Mouse (Mus musculus) splenic B cell, adult 2 months (primary cell): ENCODE data around the gene Adcy3.
A peak's percentile ranks its signal among the peaks of the same experiment; 100 is the strongest.

Experiments used
- DNase-seq: peaks from one replicate; pipeline ENCODE4 v3.0.0-alpha.2; 2011; ENCODE audit warnings: low read depth, low spot score
- H3K27me3 ChIP-seq: 2 replicates; pipeline ENCODE4 v1.6.1; 2012; ENCODE audit warnings: mild to moderate bottlenecking, low read length, moderate library complexity, mixed read lengths; ENCODE audit not compliant: control insufficient read depth, poor library complexity, insufficient read depth, severe bottlenecking
- H3K36me3 ChIP-seq: 2 replicates; pipeline ENCODE4 v1.6.1; 2012; ENCODE audit warnings: mild to moderate bottlenecking, low read length, moderate library complexity, mixed read lengths; ENCODE audit not compliant: control insufficient read depth, poor library complexity, insufficient read depth, severe bottlenecking

The Adcy3 gene

DNA sequence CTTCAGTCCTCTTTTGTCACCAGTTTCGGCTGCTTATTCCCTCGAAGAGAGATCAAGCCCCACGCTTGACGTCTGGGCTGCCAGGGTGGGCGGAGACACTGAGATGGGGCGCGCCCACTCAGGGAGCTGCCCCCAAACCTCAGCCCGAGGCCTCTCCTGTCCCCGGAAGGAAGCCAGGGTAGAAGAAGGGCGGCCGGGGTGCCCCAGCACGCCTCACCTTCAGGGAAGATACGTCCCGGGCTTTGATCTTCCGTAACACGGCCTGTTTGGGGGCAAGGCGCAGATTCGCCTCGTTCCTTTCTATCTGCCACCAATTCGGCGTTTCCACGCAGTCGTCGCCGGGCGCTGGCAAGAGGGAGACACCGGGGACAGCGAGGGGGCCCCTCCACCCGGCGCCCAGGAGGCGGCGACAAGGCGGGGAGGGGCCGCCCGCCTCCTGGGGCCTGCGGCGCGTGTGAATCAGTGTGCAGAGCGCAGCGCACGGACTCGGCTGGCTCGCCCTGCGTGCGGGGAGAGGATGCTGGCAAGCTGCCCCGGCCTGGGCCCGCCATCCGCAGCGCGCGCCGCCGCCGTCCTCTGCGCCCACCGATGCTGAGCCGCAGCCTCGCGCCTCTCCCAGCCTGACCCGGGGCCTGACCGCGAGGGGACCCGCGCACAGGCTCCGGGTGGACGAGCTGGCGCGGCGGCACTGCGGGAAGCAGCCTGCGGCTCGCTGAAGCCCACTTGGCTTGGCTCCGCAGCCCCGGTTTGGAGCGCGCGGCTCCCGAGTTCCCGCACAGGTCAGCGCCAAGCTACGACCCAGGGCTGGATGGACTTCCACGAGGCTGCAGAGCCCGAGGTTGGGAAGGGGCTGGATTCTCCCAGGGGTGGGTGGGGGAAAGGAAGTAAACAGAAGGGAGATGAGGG is at the start of gene Adcy3:
Adcy3 (plus strand) TSS at position 163 of the 906 bp plus-strand sequence.
- no peaks in the 10 kb centered on the region for H3K27me3 ChIP-seq
- DNase-seq, result peak; percentile 73
- no peaks in the 10 kb centered on the region for H3K36me3 ChIP-seq

DNA sequence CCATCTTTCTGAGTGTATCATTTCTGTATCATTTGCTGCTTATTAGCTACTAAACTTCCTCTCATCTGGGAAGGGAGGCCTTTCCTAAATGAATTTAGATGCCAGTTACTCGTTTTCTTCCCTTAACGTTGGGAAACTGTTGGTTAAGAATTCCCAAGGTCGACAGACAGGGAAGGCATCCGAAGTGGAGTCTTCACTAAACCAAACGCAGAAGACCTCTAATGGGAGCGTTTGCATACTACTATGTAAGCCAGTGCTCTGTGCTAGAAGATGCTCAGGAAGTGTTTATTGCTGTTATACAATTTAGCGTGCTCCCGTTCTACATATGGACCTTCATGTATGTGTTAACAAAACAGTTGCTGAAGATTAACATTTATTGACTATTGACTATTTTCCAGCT is 49.5 kb upstream of the Adcy3 start:
- Histone ChIP-seq H3K27me3 (no peaks in the 10 kb centered on the region), H3K36me3 (no peaks in the 10 kb centered on the region)
- no peak for DNase-seq

- Histone ChIP-seq H3K36me3 (peaks cover 2% of the 10 kb centered on the region; the same call in 1 of the 2 replicates), H3K27me3 (no peaks in the 10 kb centered on the region)
- DNase-seq, result peak; percentile 62
Observed at GRCm38 (mm10) chr12:4107383-4107782, 25.5 kb upstream of the Adcy3 start.

DNA sequence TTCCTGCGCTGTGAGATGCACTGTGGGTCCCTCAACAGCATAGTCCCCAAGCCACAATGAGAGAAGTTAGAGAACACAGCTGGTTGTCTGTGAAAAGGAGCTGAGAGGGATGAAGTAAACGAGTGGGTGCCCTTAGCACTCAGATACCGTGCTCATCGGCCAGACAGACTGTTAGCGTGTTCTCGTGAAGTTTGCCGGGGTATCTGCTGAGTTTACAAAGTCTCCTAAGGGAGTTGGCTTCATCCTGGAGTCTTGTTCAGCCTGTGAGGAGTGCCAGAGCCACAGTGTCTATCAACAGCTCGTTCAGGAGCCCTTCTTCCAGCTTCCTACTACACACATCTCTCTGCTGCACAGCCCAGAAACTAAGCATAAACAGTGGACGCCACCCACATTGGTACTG is 16.8 kb upstream of the Adcy3 start:
- Histone ChIP-seq H3K27me3 (no peaks in the 10 kb centered on the region), H3K36me3 (no peaks in the 10 kb centered on the region)
- DNase-seq, result no peak

DNA sequence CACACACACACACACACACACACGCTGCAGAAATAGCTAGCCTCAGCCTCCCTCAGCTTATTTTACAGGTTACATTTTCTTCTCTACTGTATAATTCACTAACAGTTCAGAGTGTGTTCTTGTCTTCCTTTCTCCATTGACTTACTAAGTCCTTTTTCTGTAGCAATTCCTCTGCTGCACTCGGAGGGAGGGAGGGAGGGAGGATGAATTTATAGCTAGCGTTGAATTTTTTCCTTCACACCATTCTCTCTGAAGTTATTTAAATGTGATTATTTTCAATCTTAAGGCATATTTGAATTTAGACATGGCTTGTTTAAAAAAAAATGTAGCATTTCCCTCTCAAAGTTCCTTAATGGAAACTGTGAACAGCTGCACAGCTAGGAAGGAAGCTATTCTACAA is 15.8 kb upstream of the Adcy3 start:
- no peak for DNase-seq
- Histone ChIP-seq H3K36me3 (no peaks in the 10 kb centered on the region), H3K27me3 (no peaks in the 10 kb centered on the region)

GRCm38 (mm10) chr12:4117579-4117978 is 15.3 kb upstream of the Adcy3 start:
- H3K36me3 ChIP-seq, result no peaks in the 10 kb centered on the region
- no peaks in the 10 kb centered on the region for H3K27me3 ChIP-seq
- DNase-seq, result no peak

GRCm38 (mm10) chr12:4127346-4127745 is 5.6 kb upstream of the Adcy3 start:
- no peaks in the 10 kb centered on the region for H3K27me3 ChIP-seq
- DNase-seq, result no peak
- no peaks in the 10 kb centered on the region for H3K36me3 ChIP-seq

DNA sequence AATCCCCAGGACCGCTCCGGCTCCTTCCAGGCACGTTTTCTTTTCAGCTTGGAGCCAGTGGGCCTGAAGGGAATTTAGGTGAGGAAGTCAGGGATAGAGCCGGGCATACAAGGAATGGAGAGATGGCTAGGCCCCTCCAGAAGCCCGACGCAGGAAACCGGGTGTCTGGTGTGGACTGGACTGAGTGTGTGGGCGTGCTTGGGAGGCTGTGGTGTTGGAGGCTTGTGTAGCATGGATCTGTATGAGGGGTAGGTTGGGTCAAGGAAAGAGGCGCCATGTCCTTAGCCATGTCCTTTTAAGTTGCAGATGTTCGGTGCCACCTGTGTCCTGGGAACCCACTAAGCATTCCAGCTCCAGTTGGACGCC is 927 bp downstream of the Adcy3 start:
- H3K27me3 ChIP-seq, result no peaks in the 10 kb centered on the region
- no peak for DNase-seq
- no peaks in the 10 kb centered on the region for H3K36me3 ChIP-seq

DNA sequence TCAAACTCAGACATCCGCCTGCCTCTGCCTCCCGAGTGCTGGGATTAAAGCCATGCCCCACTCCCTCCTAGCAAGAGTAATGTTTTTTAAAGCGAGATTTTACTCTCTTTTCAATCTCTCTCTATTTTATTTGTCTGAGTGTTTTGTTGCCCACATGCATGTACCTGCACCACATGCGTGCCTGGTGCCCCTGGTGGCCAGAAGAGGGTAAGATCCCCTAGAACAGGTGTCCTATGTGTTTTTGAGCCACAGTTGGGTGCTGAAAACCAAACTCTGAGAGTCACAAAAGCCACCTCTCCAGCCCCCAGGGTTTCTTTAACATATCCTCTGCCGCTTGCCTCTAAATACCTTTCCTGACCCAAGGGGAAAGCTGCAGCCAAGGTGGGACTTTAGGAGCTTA is 10.3 kb downstream of the Adcy3 start:
- no peaks in the 10 kb centered on the region for H3K27me3 ChIP-seq
- no peak for DNase-seq
- H3K36me3 ChIP-seq, result no peaks in the 10 kb centered on the region

DNA sequence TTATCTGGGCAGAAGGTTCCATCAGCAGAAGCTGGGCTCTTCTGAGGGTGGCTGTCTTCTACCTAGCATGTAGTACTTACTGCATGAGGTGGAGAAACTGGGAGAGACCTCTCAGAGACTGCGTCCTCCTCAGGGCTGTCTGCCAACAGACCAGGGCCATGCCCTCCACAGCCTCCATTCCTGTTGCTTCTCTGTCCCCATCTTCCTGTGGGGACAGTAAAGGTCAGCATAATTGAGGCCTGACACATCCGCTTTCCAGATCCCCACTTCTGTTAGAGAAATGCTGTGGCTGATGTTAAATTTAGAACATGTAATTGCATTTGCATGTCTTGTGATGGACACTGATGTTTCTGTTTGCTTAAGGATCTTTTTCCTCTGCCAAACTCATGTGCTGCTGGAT is 18.0 kb downstream of the Adcy3 start:
- DNase-seq, result no peak
- Histone ChIP-seq H3K36me3 (no peaks in the 10 kb centered on the region), H3K27me3 (no peaks in the 10 kb centered on the region)

- no peaks in the 10 kb centered on the region for H3K27me3 ChIP-seq
- H3K36me3 ChIP-seq, result no peaks in the 10 kb centered on the region
- DNase-seq, result no peak
Observed at GRCm38 (mm10) chr12:4151969-4152368, 19.1 kb downstream of the Adcy3 start.

DNA sequence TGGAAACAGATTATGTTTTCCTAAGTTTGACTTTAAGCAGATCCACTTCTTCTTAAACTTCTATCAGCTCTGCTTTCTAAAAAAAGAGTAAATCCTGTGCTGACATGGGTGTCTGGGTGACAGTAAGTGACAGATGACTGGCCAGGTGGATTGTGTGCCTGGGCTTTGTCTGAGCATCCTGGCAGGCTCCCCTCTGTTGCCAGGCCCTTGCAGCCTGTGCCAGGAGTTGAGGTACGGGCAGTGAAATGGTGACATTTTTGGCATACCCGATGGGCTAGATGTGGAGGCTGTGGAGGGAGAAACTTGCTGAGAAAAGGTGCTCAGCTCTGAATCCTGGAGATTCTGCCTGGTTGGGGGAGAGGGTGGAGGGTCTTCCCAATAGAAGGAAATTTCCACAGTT is 24.6 kb downstream of the Adcy3 start:
- H3K27me3 ChIP-seq, result no peaks in the 10 kb centered on the region
- H3K36me3 ChIP-seq, result no peaks in the 10 kb centered on the region
- DNase-seq, result no peak

GRCm38 (mm10) chr12:4158179-4158578 is 25.3 kb downstream of the Adcy3 start:
- Histone ChIP-seq H3K36me3 (no peaks in the 10 kb centered on the region), H3K27me3 (no peaks in the 10 kb centered on the region)
- DNase-seq, result no peak

GRCm38 (mm10) chr12:4158868-4159632 is 26.1 kb downstream of the Adcy3 start:
- no peaks in the 10 kb centered on the region for H3K36me3 ChIP-seq
- no peak for DNase-seq
- no peaks in the 10 kb centered on the region for H3K27me3 ChIP-seq

- Histone ChIP-seq H3K27me3 (no peaks in the 10 kb centered on the region), H3K36me3 (no peaks in the 10 kb centered on the region)
- no peak for DNase-seq
Observed at GRCm38 (mm10) chr12:4160322-4160721, 27.4 kb downstream of the Adcy3 start.
